Mouse (Mus musculus) layer of hippocampus, adult 18-20 months (tissue): ENCODE data around the gene Impg1. TPM values are rescaled to one million over a fixed set of nuclear protein-coding genes. Genes with fewer than 3 reads are reported as not detected.
"Not testable (repeated sequence)": the region's sequence is repeated elsewhere in the genome, so short reads cannot be mapped to it uniquely, and the experiment has no call there.

Source experiments
- DNase-seq, 2 experiments: peaks; one replicate each; pipeline ENCODE4 v3.0.0; 2022; ENCODE audit warnings: low spot score in 2 of 2
- total RNA-seq, 2 experiments: library from RNA; stranded (reverse); gene quantifications; 2 replicates each; pipeline ENCODE4 v1.2.3; 2021

Gene Impg1
- total RNA-seq, 2 experiments from 2014 or later, result not detected

- no peak for DNase-seq
These were observed 114.0 kb downstream of the Impg1 start for GRCm38 (mm10) chr9:80351295-80351677.

- no peak for DNase-seq
These were observed 120.8 kb downstream of the Impg1 start for GRCm38 (mm10) chr9:80344451-80345000.

GRCm38 (mm10) chr9:80342520-80342919, 122.8 kb downstream of the Impg1 start:
- DNase-seq, result no peak

GRCm38 (mm10) chr9:80341756-80342155, 123.5 kb downstream of the Impg1 start:
- DNase-seq, result no peak

DNA sequence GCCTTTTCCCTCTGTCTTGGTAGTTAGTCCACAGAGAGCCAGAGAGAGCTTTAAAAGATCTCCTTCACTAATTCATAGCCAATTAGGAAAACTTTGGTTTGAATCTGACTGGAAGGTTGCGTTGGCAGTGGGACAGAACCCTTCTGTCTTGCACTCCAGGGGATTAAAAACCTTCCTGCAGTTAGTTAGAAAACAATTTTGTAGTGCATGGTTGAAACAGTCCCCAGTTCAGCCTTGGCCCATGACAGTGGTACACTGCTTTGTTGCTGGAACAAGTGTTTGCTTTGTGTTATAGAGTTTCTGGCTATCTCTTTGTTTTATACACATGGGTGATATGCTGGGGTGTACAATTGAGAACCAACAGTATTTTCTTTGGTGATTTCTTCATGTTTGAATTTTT, 124.4 kb downstream of the Impg1 start:
- DNase-seq, result peak in 1 of 2 experiments; percentile 26

GRCm38 (mm10) chr9:80338026-80338425, 127.3 kb downstream of the Impg1 start:
- no peak for DNase-seq

DNA sequence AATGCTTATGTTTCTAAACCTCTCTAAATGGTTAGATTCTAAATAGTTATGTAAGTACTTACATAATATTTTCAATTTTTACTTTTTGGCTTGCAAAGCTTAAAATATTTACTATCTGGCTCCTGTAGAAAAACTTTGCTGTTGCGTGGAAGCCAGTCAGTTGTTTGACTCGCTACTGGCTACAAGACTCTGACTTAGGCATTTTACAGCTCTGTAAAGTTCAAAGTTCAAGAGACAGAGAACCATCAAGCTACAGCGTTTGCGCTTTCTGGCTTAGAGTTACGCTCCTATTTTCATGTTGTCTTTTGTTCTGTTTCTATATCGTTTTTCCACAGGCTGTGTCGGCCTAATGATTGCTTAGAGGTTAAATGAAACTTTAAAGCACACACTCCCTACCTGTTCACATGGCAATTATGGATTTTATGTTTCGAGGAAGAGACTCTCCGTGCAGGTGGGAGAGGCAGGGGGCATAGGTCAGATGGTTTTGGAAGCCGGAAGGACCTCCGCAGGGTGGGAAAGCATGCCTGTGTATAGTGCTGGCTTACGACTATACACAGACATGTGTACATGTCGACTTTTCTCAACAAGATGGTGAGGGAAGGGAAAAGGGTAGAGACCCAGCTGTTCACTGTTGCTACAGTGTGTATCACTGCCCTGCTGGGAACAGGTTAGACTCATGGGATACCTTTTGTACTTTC, 129.5 kb downstream of the Impg1 start:
- DNase-seq, result no peak

- no peak for DNase-seq
These were observed 131.2 kb downstream of the Impg1 start for GRCm38 (mm10) chr9:80333998-80334605.

GRCm38 (mm10) chr9:80333466-80333865, 131.8 kb downstream of the Impg1 start:
- no peak for DNase-seq

DNA sequence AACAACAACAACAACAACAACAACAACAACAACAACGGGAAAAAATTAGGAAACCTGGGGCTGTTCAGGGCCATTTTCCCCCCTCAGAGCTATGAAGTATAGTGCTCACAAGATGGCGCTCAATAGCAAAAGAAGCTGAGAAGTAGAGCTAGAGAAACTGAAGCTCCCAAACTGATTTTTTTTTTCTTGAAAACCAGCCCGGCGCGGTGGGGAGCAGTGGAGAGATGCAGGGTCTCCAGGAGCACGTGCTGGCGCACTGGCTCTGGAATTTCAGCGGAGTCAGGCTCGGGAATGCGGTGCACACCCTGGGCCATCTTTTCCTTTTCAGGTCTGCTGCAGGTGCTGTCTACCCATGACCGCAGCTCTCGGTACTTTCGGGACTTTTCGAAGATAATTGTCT, 133.1 kb downstream of the Impg1 start:
- DNase-seq, result peak; percentile 16 to 64

DNA sequence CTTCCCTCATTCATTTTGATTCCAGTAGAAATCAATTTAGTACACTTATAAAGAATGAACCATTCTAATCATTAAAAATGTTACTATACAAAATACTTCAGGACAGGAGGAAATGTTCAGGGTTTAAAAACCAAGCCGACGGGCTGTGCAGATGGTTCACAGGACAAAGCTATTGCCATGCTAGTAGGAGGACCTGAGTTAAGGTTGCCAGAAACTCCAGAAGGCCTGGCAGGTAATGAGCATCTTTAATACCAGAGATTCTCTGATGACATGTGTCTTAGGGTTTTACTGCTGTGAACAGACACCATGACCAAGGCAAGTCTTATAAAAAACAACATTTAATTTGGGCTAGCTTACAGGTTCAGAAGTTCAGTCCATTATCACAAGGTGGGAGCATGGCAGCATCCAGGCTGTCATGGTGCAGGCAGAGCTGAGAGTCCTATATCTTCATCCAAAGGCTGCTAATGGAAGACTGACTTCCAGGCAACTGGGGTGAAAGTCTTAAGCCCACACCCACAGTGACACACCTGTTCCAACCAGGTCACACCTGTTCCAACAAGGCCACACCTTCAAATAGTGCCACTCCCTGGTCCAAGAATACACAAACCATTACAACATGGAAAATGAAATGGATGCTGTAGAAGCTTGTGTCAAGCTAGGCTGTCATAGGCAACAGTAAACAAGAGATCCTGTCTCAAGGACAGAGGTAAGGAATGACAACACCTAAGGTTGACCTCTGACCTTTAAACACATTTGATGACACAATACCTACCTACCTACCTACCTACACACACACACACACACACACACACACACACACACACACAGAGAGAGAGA, 144.0 kb downstream of the Impg1 start:
- DNase-seq, result not testable (repeated sequence)

DNA sequence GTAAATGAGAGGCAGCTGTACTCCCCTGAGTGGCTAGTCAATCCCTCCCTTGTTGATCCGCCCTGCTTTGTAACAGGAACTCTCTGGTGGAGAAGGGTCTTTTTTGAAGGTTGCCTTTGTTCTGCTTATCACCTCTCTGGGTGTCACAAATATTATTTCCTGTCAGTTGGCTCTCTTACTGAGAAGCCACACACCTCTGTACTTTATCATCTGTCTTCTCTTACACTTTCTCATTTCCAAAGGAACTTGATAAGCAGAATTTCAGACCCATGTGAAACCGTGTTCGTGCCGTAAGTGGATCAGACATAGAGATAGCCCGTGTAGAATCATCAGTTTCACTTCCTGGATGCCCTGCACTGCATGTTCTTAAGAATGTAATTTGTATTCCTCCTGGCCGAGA, 147.3 kb downstream of the Impg1 start:
- DNase-seq, result no peak

DNA sequence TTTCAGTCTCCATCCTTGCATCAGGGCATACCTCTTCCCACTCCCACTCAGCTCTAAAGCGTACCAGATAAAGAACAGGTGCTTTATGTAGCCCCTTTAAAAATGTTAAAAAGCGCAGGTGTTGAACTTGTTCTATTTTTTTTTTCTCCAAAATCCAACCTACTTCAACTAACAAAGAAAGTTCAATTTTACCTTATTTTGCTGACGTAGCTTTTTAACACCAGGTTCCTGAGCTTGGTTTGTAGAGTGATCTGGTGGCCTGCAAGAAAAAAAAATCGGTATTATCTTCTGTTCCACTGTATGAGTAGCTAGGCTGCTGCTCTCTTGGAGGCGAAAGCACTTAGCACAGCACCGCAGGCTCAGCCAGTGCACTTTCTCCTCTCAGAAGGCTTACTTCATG, 149.4 kb downstream of the Impg1 start:
- DNase-seq, result no peak

DNA sequence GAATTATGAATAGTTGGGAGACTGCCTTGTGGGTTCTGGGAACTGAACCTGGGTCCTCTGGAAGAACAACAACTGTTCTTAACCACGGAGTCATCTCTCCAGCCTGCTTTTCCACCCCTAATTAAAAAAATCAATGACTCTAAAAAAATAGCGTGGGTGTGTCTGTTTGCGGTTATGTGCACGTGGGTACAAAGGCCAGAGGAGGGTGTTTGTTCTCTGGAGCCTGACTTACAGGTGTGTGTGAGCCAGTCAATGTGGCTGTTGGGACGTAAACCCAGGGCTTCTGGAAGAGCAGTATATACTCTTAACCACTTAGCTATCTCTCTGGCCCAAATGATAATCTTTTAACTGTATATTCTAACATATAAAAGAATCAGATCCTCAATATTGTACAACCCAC, 151.7 kb downstream of the Impg1 start:
- DNase-seq, result no peak

DNA sequence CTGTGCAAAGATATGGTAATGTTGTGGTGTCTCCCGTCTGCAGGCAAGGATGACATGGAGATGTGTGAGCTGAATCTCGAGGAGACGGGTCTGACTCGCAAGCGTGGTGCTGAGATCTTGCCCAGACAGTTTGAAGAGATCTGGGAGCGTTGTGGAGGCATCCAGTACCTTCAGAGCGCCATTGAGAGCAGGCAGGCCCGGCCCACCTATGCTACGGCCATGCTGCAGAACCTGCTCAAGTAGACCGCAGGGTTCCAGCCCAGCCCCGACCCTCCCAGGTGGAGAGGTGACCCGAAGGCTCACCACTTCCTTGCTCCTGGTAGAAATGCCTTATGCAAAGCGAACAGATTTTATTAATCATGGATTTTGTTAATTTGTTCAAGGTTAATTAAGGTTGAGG, 157.7 kb downstream of the Impg1 start:
- no peak for DNase-seq

DNA sequence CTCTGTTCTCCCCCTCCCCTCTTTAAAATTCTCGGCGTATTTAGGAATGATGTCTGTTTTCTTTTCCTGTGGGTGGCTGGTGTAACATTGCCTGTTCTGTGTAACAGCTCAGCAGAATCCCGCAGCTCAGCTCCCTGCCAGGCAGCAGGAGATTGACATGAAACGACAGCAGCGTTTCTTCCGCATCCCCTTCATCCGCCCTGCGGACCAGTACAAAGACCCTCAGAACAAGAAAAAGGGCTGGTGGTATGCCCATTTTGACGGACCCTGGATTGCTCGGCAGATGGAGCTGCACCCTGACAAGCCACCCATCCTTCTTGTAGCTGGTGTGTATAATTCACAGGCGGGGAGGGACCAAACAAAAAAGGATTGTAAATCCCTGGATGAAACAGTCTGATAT, 158.4 kb downstream of the Impg1 start:
- DNase-seq, result peak; percentile 10 to 52

- no peak for DNase-seq
These were observed 158.9 kb downstream of the Impg1 start for GRCm38 (mm10) chr9:80306390-80306789.

- DNase-seq, result peak in 1 of 2 experiments; percentile 25
These were observed 161.8 kb downstream of the Impg1 start for GRCm38 (mm10) chr9:80303518-80303917.

DNA sequence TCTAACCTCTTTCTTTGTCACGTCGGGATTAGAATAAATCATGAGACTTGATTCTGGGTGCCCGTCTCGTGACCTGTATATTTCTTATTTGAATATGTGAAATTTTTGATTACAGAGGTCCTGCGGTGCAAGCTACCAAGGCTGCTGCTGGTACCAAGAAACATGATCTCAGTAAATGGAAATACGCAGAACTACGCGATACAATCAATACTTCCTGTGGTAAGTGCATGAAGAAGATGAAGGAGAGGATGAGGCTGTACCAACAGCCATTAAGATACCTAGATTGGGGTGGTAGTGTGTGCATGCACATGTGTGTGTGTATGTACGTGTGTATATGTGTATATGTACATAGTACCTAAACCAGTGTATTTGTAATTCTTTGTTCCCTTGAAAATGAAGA, 166.2 kb downstream of the Impg1 start:
- DNase-seq, result no peak

DNA sequence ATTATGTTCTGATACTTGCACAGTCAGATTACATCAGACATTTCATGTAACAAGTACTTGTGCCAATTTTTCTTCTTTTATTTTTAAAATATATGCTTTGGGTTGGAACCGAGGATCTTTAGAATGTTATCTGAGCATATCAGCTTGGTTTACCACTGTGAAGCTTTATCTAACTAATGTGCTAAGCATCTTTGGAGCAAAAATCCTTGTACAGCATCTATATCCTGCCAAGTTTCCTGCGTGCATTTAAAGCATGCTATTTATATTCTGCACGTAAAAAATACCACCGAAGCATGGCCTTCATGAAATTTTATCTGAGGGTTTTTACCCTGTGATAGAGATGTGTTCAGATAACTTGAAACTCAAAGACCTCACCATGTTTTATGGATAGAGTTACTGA, 169.2 kb downstream of the Impg1 start:
- DNase-seq, result no peak

- peak in 1 of 2 experiments; percentile 41 for DNase-seq
These were observed 172.2 kb downstream of the Impg1 start for GRCm38 (mm10) chr9:80293056-80293584.

DNA sequence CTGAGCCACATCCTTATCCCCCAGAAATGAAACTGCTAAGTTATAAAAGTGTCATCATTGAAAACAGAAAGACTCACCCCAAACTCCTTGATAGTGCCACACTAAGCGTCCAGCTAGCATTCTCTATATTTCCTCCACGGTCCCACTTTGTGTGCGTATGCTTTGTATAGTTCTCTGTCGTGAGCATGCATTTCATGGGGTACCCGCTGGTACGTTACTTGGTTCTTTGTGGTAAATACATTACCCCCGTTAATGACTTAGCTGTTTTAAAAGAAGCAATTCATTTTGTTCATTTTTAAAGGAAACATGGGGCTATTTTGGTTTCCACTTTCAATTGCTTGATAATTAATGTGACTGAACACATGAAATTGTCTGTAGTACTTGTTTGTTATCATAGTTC, 178.4 kb downstream of the Impg1 start:
- DNase-seq, result no peak
